Mouse (Mus musculus): ENCODE data around the gene Psd. TPM values are rescaled to one million over a fixed set of nuclear protein-coding genes. Genes with fewer than 3 reads are reported as not detected.

Gene Psd
- polyA plus RNA-seq (2015; fragmentation: Nextera tagmentation; extraction: Ambion mirVana) = 5.0 and 6.0 TPM in 2 replicates

- peak within 1 kb of the TSS; percentile 78 for H3K9ac ChIP-seq
- peak within 1 kb of the TSS; percentile 86 for H3K27ac ChIP-seq
- H3K36me3 ChIP-seq = peaks cover 18% of the 10 kb centered on the region
- H3K4me2 ChIP-seq = peak within 1 kb of the TSS; percentile 100
- H3K4me1 ChIP-seq = peaks cover 34% of the 10 kb centered on the region
- peak within 1 kb of the TSS; percentile 73 for H3K4me3 ChIP-seq
- under 1% methylated on average over 35 of the region's 35 CpGs for WGBS
- no peaks in the 10 kb centered on the region for H3K9me3 ChIP-seq
- no peak for ATAC-seq (ENCODE audit: insufficient number of reproducible peaks, insufficient read depth, low FRiP score, low TSS enrichment, low read depth)
- H3K27me3 ChIP-seq = peaks cover 67% of the 10 kb centered on the region
These were observed at the start of gene Psd for GRCm38 (mm10) chr19:46326756-46327305. Psd (minus strand) TSS chr19:46327156.

- Histone ChIP-seq H3K4me3 (no peak overlapping the region), H3K27me3 (no peaks in the 10 kb centered on the region)
These were observed 48.9 kb upstream of the Psd start for GRCm38 (mm10) chr19:46375891-46376290.

DNA sequence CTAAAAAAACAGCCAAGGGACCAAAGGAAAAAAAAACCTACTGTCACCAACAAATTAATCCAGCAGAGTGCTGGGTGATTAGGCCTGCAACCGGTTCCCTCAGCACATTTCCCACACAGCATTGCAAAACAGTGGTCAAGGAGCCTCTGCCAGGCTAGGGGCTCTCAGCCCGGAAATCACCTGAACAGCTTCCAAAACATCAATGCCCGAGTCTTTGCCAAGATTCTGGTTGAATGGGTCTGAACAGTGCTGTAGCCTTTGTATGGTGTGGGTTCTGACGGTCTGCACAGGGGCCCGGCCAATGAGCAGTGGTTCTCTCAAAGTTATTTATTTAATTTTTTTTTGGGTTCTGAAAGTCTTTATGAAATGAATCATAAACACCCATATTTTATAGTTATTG lies 48.5 kb upstream of the Psd start:
- Histone ChIP-seq H3K27me3 (no peaks in the 10 kb centered on the region), H3K4me1 (no peaks in the 10 kb centered on the region), H3K9me3 (no peaks in the 10 kb centered on the region), H3K36me3 (peaks cover 44% of the 10 kb centered on the region), H3K4me3 (no peak overlapping the region), H3K27ac (no peak overlapping the region), H3K4me2 (no peak overlapping the region), H3K9ac (no peak overlapping the region)
- 68% methylated on average over 5 of the region's 5 CpGs for WGBS
- ATAC-seq (ENCODE audit: insufficient number of reproducible peaks, insufficient read depth, low FRiP score, low TSS enrichment, low read depth) = no peak

More at GRCm38 (mm10) chr19:46375891-46376290, 48.9 kb upstream of the Psd start:
- Histone ChIP-seq H3K27ac (no peak overlapping the region), H3K9ac (no peak overlapping the region), H3K4me1 (no peaks in the 10 kb centered on the region), H3K9me3 (no peaks in the 10 kb centered on the region), H3K4me2 (no peak overlapping the region), H3K36me3 (peaks cover 48% of the 10 kb centered on the region)
- no peak for ATAC-seq (ENCODE audit: insufficient number of reproducible peaks, insufficient read depth, low FRiP score, low TSS enrichment, low read depth)
- 50% methylated on average over 4 of the region's 4 CpGs for WGBS

DNA sequence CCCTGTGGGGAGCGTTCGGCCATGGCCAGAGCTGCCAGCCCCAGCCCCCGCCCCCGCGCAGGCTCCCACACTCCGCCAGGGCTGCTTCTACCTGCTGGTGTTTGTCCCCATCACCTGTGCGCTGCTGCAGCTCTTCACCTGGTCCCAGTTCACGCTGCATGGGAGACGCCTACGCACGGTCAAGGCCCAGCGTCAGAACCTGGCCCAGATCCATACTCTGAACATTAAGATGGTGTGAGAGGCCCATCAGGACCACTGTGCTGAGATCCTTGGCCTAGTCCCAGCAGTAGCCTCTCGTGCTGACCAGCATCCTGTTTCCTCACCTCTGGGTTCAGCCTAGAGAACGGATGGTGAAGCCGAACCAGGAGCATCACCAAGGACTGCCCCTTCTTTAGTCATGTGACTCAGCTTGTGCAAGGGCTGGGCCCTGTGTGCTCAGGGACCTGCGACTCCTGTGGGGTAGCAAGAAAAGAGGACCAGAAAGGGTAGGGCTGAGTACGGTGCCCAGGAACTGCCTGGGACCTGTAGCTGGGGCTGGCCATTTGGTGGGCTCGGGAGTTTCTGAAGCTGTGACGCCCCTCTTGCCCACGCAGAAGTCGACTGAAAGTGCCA lies 47.6 kb upstream of the Psd start:
- H3K36me3 ChIP-seq = peaks cover 35% of the 10 kb centered on the region
- H3K4me1 ChIP-seq = no peaks in the 10 kb centered on the region
- H3K4me2 ChIP-seq = no peak overlapping the region
- 0 out of 2 replicates have a peak, but pooled peaks have one; percentile 12 for ATAC-seq (ENCODE audit: insufficient number of reproducible peaks, insufficient read depth, low FRiP score, low TSS enrichment, low read depth)
- H3K4me3 ChIP-seq = no peak overlapping the region
- H3K9me3 ChIP-seq = no peaks in the 10 kb centered on the region
- WGBS = 49% methylated on average over 21 of the region's 21 CpGs
- no peak overlapping the region for H3K9ac ChIP-seq
- no peak overlapping the region for H3K27ac ChIP-seq
- H3K27me3 ChIP-seq = no peaks in the 10 kb centered on the region

DNA sequence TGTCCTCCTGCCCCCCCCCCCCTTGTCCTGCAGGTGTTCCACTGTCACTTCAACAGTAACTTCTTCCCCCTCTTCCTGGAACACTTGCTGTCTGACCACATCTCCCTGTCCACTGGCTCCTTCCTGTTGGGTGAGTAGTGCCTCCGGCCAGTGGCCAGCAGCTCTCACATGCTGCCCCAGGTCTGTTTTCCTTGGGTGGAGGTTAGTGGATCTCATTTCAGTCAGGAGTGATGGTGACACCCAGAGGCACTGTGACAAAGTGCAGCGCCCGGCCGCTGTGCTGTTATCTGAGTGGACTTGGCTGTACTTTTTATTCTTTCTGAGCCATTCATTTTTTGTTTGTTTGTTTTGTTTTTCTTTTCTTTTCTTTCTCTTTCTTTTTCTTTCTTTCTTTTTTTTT lies 42.2 kb upstream of the Psd start:
- 24% methylated on average over 4 of the region's 4 CpGs for WGBS
- H3K36me3 ChIP-seq = no peaks in the 10 kb centered on the region
- H3K4me1 ChIP-seq = no peaks in the 10 kb centered on the region
- H3K27me3 ChIP-seq = no peaks in the 10 kb centered on the region
- no peak overlapping the region for H3K9ac ChIP-seq
- no peak overlapping the region for H3K4me2 ChIP-seq
- no peak overlapping the region for H3K4me3 ChIP-seq
- ATAC-seq (ENCODE audit: insufficient number of reproducible peaks, insufficient read depth, low FRiP score, low TSS enrichment, low read depth) = no peak
- no peaks in the 10 kb centered on the region for H3K9me3 ChIP-seq
- H3K27ac ChIP-seq = no peak overlapping the region

DNA sequence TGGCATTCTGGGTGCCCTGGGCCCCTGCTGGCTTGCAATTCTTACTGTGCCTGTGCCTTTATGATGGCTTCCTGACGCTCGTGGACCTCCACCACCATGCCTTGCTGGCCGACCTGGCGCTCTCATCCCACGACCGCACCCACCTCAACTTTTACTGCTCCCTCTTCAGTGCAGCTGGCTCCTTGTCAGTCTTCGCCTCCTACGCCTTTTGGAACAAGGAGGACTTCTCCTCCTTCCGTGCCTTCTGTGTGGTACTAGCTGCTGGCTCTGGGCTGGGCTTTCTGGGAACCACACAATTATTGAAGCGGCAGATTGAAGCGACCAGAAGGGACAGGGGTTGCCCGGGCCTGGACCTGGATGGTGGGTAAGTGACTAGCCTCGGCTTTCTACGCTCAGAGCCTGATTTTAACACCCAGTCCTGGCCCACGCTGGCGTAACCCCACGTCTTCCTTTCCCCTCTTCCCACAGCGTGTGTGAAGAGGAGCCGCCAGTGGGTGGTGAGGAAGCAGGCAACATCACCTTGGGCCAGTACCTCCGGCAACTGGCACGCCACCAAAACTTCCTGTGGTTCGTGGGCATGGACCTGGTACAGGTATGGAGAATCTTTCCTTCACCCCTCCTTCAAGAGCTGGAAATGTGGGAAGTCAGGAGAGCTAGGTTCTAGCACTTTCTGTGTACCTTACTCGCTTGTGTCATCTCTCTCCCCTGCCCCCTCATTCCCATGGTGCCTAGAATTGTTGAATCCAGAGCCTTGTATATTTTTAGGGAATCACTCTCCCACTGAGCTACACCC lies 41.0 kb upstream of the Psd start:
- no peaks in the 10 kb centered on the region for H3K9me3 ChIP-seq
- H3K9ac ChIP-seq = no peak overlapping the region
- 84% methylated on average over 23 of the region's 23 CpGs for WGBS
- H3K4me3 ChIP-seq = no peak overlapping the region
- no peak for ATAC-seq (ENCODE audit: insufficient number of reproducible peaks, insufficient read depth, low FRiP score, low TSS enrichment, low read depth)
- no peak overlapping the region for H3K4me2 ChIP-seq
- no peaks in the 10 kb centered on the region for H3K4me1 ChIP-seq
- no peaks in the 10 kb centered on the region for H3K36me3 ChIP-seq
- no peak overlapping the region for H3K27ac ChIP-seq
- H3K27me3 ChIP-seq = no peaks in the 10 kb centered on the region

DNA sequence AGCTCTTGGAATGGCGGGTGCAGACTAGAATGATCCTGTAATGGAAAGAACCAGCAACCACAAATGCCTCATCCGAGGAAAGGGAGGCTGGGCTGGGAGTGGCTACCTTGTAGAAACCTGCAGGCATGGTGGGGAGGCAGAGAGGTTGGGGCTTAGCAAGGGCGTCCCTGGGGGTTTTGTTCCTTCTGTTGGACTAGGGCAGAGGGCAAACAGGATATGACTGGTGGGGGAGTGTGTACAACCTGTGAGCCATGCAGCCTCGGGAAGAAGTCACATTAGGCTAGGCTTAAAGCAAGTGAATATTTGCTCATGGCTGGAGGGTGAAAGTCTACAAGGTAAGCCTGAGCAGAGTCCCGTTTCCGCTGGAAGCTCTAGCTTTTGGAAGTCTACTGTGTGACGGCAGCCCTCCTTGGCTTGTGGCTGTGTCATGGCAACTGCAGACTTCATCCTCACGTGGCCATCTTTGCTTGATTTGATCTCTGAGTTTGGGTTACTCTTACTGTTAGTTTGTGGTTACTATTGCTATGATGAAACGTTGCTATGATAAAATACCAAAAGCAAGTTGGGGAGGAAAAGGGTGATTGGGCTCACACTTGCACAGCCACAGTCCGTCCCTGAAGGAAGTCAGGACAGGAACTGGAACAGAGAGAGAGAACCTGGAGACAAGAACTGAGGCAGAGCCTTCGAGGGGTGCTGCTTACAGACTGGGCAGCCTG lies 36.5 kb upstream of the Psd start:
- no peak for ATAC-seq (ENCODE audit: insufficient number of reproducible peaks, insufficient read depth, low FRiP score, low TSS enrichment, low read depth)
- H3K4me2 ChIP-seq = no peak overlapping the region
- H3K27ac ChIP-seq = no peak overlapping the region
- peaks cover 8% of the 10 kb centered on the region for H3K27me3 ChIP-seq
- H3K4me1 ChIP-seq = no peaks in the 10 kb centered on the region
- no peaks in the 10 kb centered on the region for H3K36me3 ChIP-seq
- H3K4me3 ChIP-seq = no peak overlapping the region
- no peak overlapping the region for H3K9ac ChIP-seq
- H3K9me3 ChIP-seq = no peaks in the 10 kb centered on the region
- 78% methylated on average over 11 of the region's 11 CpGs for WGBS

- no peak for ATAC-seq (ENCODE audit: insufficient number of reproducible peaks, insufficient read depth, low FRiP score, low TSS enrichment, low read depth)
- Histone ChIP-seq H3K4me3 (no peak overlapping the region), H3K9me3 (no peaks in the 10 kb centered on the region), H3K27me3 (peaks cover 22% of the 10 kb centered on the region), H3K36me3 (no peaks in the 10 kb centered on the region), H3K4me1 (peaks cover 2% of the 10 kb centered on the region), H3K9ac (no peak overlapping the region), H3K27ac (no peak overlapping the region), H3K4me2 (no peak overlapping the region)
- 78% methylated on average over 8 of the region's 8 CpGs for WGBS
These were observed 35.1 kb upstream of the Psd start for GRCm38 (mm10) chr19:46362104-46362503.

- Histone ChIP-seq H3K36me3 (no peaks in the 10 kb centered on the region), H3K4me1 (peaks cover 5% of the 10 kb centered on the region), H3K27ac (no peak overlapping the region), H3K4me3 (no peak overlapping the region), H3K4me2 (no peak overlapping the region), H3K9ac (no peak overlapping the region), H3K9me3 (no peaks in the 10 kb centered on the region), H3K27me3 (peaks cover 35% of the 10 kb centered on the region)
- WGBS = 52% methylated on average over 4 of the region's 4 CpGs
- no peak for ATAC-seq (ENCODE audit: insufficient number of reproducible peaks, insufficient read depth, low FRiP score, low TSS enrichment, low read depth)
These were observed 31.4 kb upstream of the Psd start for GRCm38 (mm10) chr19:46358381-46358780.

- WGBS = 15% methylated on average over 25 of the region's 25 CpGs
- no peaks in the 10 kb centered on the region for H3K9me3 ChIP-seq
- H3K4me1 ChIP-seq = peaks cover 5% of the 10 kb centered on the region
- peaks cover 35% of the 10 kb centered on the region for H3K27me3 ChIP-seq
- no peak overlapping the region for H3K27ac ChIP-seq
- no peaks in the 10 kb centered on the region for H3K36me3 ChIP-seq
- H3K4me2 ChIP-seq = peak overlapping the region; percentile 79
- peak overlapping the region; percentile 65; the same call in 1 of the 2 replicates for H3K9ac ChIP-seq
- peak overlapping the region; percentile 49 for H3K4me3 ChIP-seq
- no peak for ATAC-seq (ENCODE audit: insufficient number of reproducible peaks, insufficient read depth, low FRiP score, low TSS enrichment, low read depth)
These were observed 30.7 kb upstream of the Psd start for GRCm38 (mm10) chr19:46357344-46358280.

Measured in embryonic facial prominence, embryonic 13.5 days (tissue).